Mouse (Mus musculus) neural tube, embryonic 14.5 days (tissue): Measurements from ENCODE around the gene Trim13. TPM values are rescaled to one million over a fixed set of nuclear protein-coding genes. Genes with fewer than 3 reads are reported as not detected.
"Not testable (repeated sequence)": the region's sequence is repeated elsewhere in the genome, so short reads cannot be mapped to it uniquely, and the experiment has no call there.

Experiments
- ATAC-seq: fragments of 200-750 bp; cut with Nextera tagmentation; 2 replicates; pipeline ENCODE4 v1.8.0; 2017; ENCODE audit warnings: low read depth, mild to moderate bottlenecking, moderate TSS enrichment, moderate library complexity
- H3K27ac ChIP-seq: fragments of 300-500 bp; sonication (generic); 2 replicates; pipeline ENCODE4 v1.5.1; 2014; ENCODE audit warnings: low read depth, mild to moderate bottlenecking, control low read depth, low read length, moderate library complexity, mixed read lengths
- H3K27me3 ChIP-seq: fragments of 300-500 bp; sonication (generic); 2 replicates; pipeline ENCODE4 v1.6.1; 2014; ENCODE audit warnings: low read length; ENCODE audit not compliant: control insufficient read depth, insufficient read depth
- H3K36me3 ChIP-seq: fragments of 300-500 bp; sonication (generic); 2 replicates; pipeline ENCODE4 v1.6.1; 2014; ENCODE audit warnings: low read length, mixed read lengths; ENCODE audit not compliant: control insufficient read depth, insufficient read depth
- H3K4me1 ChIP-seq: fragments of 300-500 bp; sonication (generic); 2 replicates; pipeline ENCODE4 v1.6.1; 2014; ENCODE audit warnings: low read length; ENCODE audit not compliant: control insufficient read depth, insufficient read depth
- H3K4me2 ChIP-seq: fragments of 300-500 bp; sonication (generic); 2 replicates; pipeline ENCODE4 v1.6.1; 2014; ENCODE audit warnings: mild to moderate bottlenecking, low read depth, low read length, control low read depth
- H3K4me3 ChIP-seq: fragments of 300-500 bp; sonication (generic); 2 replicates; pipeline ENCODE4 v1.5.1; 2014; ENCODE audit warnings: low read depth, low read length, control low read depth, mixed read lengths
- H3K9ac ChIP-seq: fragments of 300-500 bp; sonication (generic); replicated peaks from 2 replicates; pipeline ENCODE4 v1.6.1; 2014; ENCODE audit warnings: low read depth, mild to moderate bottlenecking, control low read depth, low read length, mixed read lengths
- H3K9me3 ChIP-seq: fragments of 300-500 bp; sonication (generic); 2 replicates; pipeline ENCODE4 v1.6.1; 2016; ENCODE audit warnings: low read length; ENCODE audit not compliant: control insufficient read depth
- WGBS: fragments of 180-500 bp; shearing (Covaris S2); extraction: QIAGEN DNeasy Blood & Tissue Kit; methylation state at CpG from one replicate; pipeline ENCODE4 v1.1.7; 2014; 5-methylcytosine and 5-hydroxymethylcytosine counted together
- polyA plus RNA-seq: library from polyadenylated mRNA; unstranded; fragments of >200 nt; fragmentation: Nextera tagmentation; extraction: Ambion mirVana; gene quantifications from 2 replicates; pipeline ENCODE4 v1.2.1, GENCODE M21; 2014

Gene Trim13
- polyA plus RNA-seq, 1 experiment from 2014 or later, result 48.5 TPM

DNA sequence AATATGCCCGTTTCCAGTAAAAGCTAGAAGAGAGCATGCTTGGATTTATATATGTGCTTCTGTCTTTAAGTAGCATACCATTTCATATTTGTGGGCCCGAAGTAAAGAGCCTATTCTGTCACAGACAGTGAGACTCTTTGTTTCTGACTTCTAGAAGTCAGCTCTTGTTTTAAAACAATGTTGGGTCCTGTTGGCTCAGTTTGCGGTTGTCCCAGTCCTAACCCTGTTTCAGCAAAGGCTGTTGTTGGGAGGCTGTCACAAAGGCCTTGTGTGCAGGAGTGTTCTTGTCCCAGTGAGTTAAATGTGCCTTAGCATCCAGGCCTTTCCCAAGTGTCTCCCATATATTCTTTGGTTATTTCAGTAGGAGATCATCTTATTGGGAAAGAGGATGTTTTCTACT, 6.0 kb downstream of the Trim13 start:
- Histone ChIP-seq H3K9me3 (no peaks in the 10 kb centered on the region), H3K27ac (no peak overlapping the region), H3K9ac (no peak overlapping the region), H3K36me3 (peaks cover 16% of the 10 kb centered on the region; the same call in 1 of the 2 replicates), H3K4me1 (peaks cover 16% of the 10 kb centered on the region), H3K4me2 (no peak overlapping the region), H3K27me3 (no peaks in the 10 kb centered on the region), H3K4me3 (no peak overlapping the region)
- WGBS, result 86% methylated on average over 3 of the region's 3 CpGs
- ATAC-seq, result no peak

DNA sequence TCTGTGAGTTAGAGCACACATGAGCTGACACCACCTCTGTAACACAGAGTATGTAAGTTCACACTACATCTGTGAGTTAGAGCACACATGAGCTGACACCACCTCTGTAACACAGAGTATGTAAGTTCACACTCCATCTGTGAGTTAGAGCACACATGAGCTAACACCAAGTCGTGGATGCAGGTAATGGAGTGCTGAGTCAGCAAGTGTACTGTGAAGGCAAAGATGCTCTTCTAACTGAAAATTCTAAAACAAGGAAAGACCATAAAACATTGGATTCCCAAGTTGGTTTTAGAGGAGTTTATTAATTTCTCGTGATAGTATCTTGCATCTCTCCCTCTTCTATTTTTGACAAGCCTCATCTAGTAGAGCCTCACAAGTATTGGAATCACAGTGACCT, 8.0 kb downstream of the Trim13 start:
- H3K4me2 ChIP-seq, ATAC-seq, H3K27ac ChIP-seq, H3K4me3 ChIP-seq, H3K27me3 ChIP-seq, H3K9me3 ChIP-seq, H3K4me1 ChIP-seq, H3K9ac ChIP-seq: not testable (repeated sequence)
- peaks cover 16% of the 10 kb centered on the region; the same call in 1 of the 2 replicates for H3K36me3 ChIP-seq
- WGBS, result 87% methylated on average over 2 of the region's 2 CpGs

DNA sequence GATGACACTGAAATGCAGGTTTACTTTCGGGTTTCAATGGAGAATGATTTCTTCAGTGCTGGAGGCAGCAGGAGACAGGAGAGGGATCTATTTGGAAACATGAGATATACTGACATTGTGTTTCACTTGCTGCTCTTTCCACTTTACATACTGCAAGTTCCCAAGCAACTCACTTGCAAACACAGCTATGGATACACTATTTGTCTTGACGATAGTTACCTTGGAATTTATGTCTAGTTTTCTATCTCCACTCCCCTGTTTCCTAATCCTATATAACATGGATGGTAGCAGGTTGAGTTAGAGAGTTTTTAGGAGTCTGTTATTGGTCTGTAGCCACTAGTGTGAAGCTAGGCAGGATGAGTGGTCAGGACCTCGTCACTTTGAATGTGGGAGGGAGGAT, 9.1 kb downstream of the Trim13 start, which contains the start of gene Kcnrg:
Gene Kcnrg (plus strand): TSS at position 301 of the 400 bp plus-strand sequence.
- no peak within 1 kb of the TSS for H3K27ac ChIP-seq
- WGBS, result 87% methylated on average over 3 of the region's 3 CpGs

DNA sequence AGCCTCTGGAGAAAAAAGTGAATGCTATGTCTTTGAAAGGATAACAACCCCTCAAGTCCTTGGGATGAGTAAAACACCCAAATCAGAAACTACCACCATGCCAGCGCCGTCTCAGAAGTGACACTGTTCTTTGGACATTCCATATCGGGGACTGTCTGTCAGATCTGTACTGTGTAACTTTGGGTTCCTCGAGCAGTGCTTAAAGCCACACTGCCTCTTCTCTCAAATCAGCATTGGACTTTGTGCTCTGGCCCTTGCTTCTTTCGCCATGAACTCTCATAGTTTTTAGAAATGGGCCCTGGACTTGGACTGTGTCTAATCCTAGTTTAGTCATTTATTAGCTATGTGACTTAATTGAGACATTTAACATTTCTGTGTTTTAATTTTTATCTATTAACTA, 13.7 kb downstream of the Trim13 start:
- Histone ChIP-seq H3K9me3 (no peaks in the 10 kb centered on the region), H3K27ac (no peak overlapping the region), H3K4me1 (no peaks in the 10 kb centered on the region), H3K9ac (no peak overlapping the region), H3K36me3 (peaks cover 2% of the 10 kb centered on the region; the same call in 1 of the 2 replicates), H3K4me2 (no peak overlapping the region), H3K4me3 (no peak overlapping the region), H3K27me3 (no peaks in the 10 kb centered on the region)
- no peak for ATAC-seq
- 94% methylated on average over 5 of the region's 5 CpGs for WGBS

More for the DNA sequence above, 9.1 kb downstream of the Trim13 start, which contains the start of gene Kcnrg:
- Histone ChIP-seq H3K4me1 (no peaks in the 10 kb centered on the region), H3K36me3 (peaks cover 16% of the 10 kb centered on the region; the same call in 1 of the 2 replicates), H3K27me3 (no peaks in the 10 kb centered on the region), H3K4me3 (no peak within 1 kb of the TSS), H3K9me3 (no peaks in the 10 kb centered on the region), H3K4me2 (no peak within 1 kb of the TSS), H3K9ac (no peak within 1 kb of the TSS)
- no peak for ATAC-seq

DNA sequence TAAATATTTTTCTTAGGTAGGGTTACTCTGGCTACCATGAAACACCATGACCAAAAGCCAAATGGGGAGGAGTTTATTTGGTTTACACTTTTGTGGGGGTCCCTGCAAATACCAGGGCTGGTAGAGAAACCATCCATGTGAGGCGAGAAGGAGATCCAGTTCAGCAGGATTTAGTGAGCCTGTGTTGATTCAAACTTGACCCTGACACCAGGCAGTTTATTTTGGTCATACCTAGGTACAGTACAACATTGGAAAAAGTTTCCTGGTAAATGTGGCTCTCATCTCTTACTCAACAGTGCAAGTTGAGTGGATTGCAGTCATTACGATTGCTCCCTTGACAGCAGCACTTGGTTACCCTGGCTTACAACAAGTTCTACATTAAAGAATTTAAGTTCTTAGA, 15.3 kb downstream of the Trim13 start:
- Histone ChIP-seq H3K9ac (no peak overlapping the region), H3K27me3 (no peaks in the 10 kb centered on the region), H3K4me3 (no peak overlapping the region), H3K9me3 (no peaks in the 10 kb centered on the region), H3K27ac (no peak overlapping the region), H3K4me2 (no peak overlapping the region), H3K36me3 (no peaks in the 10 kb centered on the region), H3K4me1 (no peaks in the 10 kb centered on the region)
- WGBS, result 95% methylated on average over 2 of the region's 2 CpGs
- no peak for ATAC-seq

DNA sequence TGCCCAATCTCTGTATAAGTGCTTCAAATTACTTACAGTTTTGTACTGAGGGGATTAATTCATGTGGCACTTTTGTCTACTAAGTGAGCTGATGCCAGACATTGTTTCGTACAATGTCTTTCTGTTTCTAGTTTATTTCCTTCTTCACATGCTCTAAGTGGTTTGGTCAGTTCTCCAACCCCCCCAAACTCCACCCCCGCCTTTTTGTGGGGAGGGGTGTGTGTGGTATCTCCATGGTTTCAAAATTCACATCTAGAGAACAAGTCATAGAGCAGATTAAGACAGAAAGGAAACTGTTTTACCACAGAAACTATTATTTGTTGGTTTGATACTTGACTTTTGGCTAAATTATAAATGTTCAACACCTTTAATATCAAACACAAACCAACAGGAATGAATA, 22.3 kb downstream of the Trim13 start:
- WGBS, result 88% methylated on average over 2 of the region's 2 CpGs
- Histone ChIP-seq H3K9me3 (no peaks in the 10 kb centered on the region), H3K4me1 (no peaks in the 10 kb centered on the region), H3K4me3 (no peak overlapping the region), H3K36me3 (no peaks in the 10 kb centered on the region), H3K27ac (no peak overlapping the region), H3K4me2 (no peak overlapping the region), H3K27me3 (no peaks in the 10 kb centered on the region), H3K9ac (no peak overlapping the region)
- ATAC-seq, result no peak

DNA sequence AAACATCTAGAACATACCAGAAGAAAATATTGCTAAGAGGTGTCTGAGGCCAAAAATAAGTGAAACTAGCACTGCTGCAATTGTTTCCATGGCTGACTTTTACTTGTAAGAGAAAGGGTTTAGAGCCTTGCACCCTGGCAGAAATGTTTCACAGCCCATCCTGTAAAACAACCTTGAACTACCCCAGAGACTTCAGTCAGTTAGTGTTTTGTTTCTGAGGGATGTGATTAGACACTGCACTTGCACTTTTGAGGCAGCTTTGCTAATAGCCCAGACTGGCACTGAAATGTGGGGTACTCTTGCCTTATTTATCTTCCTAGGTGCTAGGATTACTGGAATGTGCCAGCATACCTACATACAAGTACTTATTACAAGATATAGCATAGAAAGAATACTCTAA, 37.9 kb downstream of the Trim13 start:
- Histone ChIP-seq H3K9me3 (no peaks in the 10 kb centered on the region), H3K27me3 (no peaks in the 10 kb centered on the region), H3K36me3 (no peaks in the 10 kb centered on the region), H3K4me2 (no peak overlapping the region), H3K4me1 (no peaks in the 10 kb centered on the region), H3K27ac (no peak overlapping the region), H3K4me3 (no peak overlapping the region), H3K9ac (no peak overlapping the region)
- no peak for ATAC-seq

DNA sequence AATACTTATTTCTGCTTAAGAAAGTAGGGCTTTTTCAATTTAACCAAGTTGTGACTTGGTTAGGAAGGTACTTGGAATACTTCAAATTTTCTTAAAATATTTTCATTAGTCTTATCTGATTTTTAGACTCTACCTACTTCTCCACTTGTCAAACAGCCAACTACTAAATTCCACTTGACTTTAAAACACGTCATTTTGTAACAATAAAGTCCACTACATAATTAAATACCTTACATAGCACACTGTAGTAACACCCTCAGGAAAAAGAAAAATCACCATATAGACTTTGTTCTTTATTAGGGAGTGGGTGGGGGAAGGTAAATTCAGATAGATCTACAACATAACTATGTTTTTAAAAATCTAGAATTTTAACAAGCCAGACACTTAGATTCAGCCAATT, 44.6 kb downstream of the Trim13 start:
- Histone ChIP-seq H3K9ac (no peak overlapping the region), H3K4me2 (no peak overlapping the region), H3K4me1 (no peaks in the 10 kb centered on the region), H3K27me3 (no peaks in the 10 kb centered on the region), H3K4me3 (no peak overlapping the region), H3K9me3 (no peaks in the 10 kb centered on the region), H3K27ac (no peak overlapping the region), H3K36me3 (no peaks in the 10 kb centered on the region)
- ATAC-seq, result no peak
- 59% methylated on average over 1 of the region's 1 CpGs for WGBS

DNA sequence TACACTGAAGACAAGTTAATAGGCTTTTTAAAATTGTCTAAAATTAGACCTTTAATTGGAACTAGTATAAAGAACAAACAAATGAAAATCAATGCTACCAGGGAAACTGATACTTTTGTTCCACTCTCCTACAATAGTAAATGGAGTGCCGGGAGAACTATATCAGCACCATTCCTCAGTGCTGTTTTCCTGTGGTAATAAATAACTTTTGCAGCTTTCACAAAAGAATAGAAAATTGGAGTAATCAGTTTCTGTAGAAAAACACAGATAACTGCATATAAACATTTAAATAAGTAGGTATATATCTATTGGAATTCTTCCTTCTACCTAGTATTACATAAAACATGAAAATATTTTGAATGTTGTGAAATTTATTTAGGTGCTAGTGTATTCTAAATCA, 47.5 kb downstream of the Trim13 start:
- H3K4me3 ChIP-seq, result no peak overlapping the region
- H3K9ac ChIP-seq, result no peak overlapping the region
- H3K4me1 ChIP-seq, result no peaks in the 10 kb centered on the region
- H3K27me3 ChIP-seq, result no peaks in the 10 kb centered on the region
- no peak overlapping the region for H3K4me2 ChIP-seq
- 22% methylated on average over 1 of the region's 1 CpGs for WGBS
- ATAC-seq, result no peak
- H3K27ac ChIP-seq, result no peak overlapping the region
- no peaks in the 10 kb centered on the region for H3K9me3 ChIP-seq
- H3K36me3 ChIP-seq, result no peaks in the 10 kb centered on the region
